8 mouse cellular contexts compared by ENCODE assay signal in genomic region chr12:113041481-113042439, GRCm38 (mm10). TPM values are rescaled to one million over a fixed set of nuclear protein-coding genes. Genes with fewer than 3 reads are reported as not detected.
DNase-seq lines count a peak whose midpoint lies in the region; ATAC-seq and TF ChIP-seq lines count a peak whose summit lies in the region.

No protein-coding gene starts in this region.

- 59% methylated on average over 15 of the region's 15 CpGs for WGBS in liver, adult 2 months
- WGBS in cerebellum, adult 2 months, result 30% methylated on average over 15 of the region's 15 CpGs
- 51% methylated on average over 15 of the region's 15 CpGs for WGBS in heart, embryonic 16.5 days
- WGBS in stomach, postnatal 0 days, result 62% methylated on average over 14 of the region's 15 CpGs

- no peak for TF ChIP-seq EP300 in stomach, postnatal 0 days (optimal IDR thresholded peaks at IDR 0.05)

- no peak for TF ChIP-seq POLR2A in liver, adult 2 months (IDR thresholded peaks at IDR 0.05; ENCODE audit: extremely low read depth, insufficient read depth, low read length)
- TF ChIP-seq POLR2A in cerebellum, adult 2 months (IDR thresholded peaks at IDR 0.05; ENCODE audit: borderline replicate concordance, insufficient read depth, low read length), result no peak

- H3K9me3 ChIP-seq in heart, embryonic 16.5 days (replicated peaks; ENCODE audit: control insufficient read depth, low read length), result no peaks in the 10 kb centered on the region
- no peaks in the 10 kb centered on the region for H3K9me3 ChIP-seq in stomach, postnatal 0 days (ENCODE audit: control insufficient read depth, low read length)

- no peak for TF ChIP-seq CTCF in liver, adult 2 months (IDR thresholded peaks at IDR 0.05; ENCODE audit: low read depth, low read length)
- TF ChIP-seq CTCF in cerebellum, adult 2 months (IDR thresholded peaks at IDR 0.05; ENCODE audit: borderline replicate concordance, insufficient read depth, low read depth, low read length), result no peak
- no peak for TF ChIP-seq CTCF in stomach, postnatal 0 days (IDR thresholded peaks at IDR 0.05; ENCODE audit: low read depth)

- DNase-seq in liver, adult 2 months (ENCODE audit: extremely low read depth, low read depth, low spot score), result peak; percentile 46
- no peak for DNase-seq in liver
- peak; percentile 62 to 74 for DNase-seq in cerebellum, adult 2 months
- peak; percentile 47 for DNase-seq in layer of hippocampus, adult 9-10 months (ENCODE audit: low spot score)
- peak; percentile 50 for DNase-seq in lung, postnatal 36 days
- DNase-seq in stomach, postnatal 0 days (ENCODE audit: low spot score), result no peak

- H3K36me3 ChIP-seq in liver, adult 2 months (ENCODE audit: control insufficient read depth, insufficient read depth, low read length), result 0 out of 2 replicates have a peak, but pooled peaks cover 2% of the 10 kb centered on the region
- no peaks in the 10 kb centered on the region; the same call in 1 of the 2 replicates for H3K36me3 ChIP-seq in heart, embryonic 16.5 days (ENCODE audit: control insufficient read depth, insufficient read depth)
- H3K36me3 ChIP-seq in stomach, postnatal 0 days (ENCODE audit: control insufficient read depth, insufficient read depth, low read length), result no peaks in the 10 kb centered on the region

- no peaks in the 10 kb centered on the region for H3K27me3 ChIP-seq in liver, adult 2 months (ENCODE audit: control insufficient read depth, insufficient read depth, low read length)
- no peaks in the 10 kb centered on the region for H3K27me3 ChIP-seq in cerebellum, adult 2 months (ENCODE audit: control insufficient read depth, insufficient read depth, low read length)
- no peaks in the 10 kb centered on the region for H3K27me3 ChIP-seq in heart, embryonic 16.5 days (ENCODE audit: control insufficient read depth, insufficient read depth, low read length)
- H3K27me3 ChIP-seq in stomach, postnatal 0 days (ENCODE audit: control insufficient read depth, insufficient read depth, low read length), result no peaks in the 10 kb centered on the region

- peak; percentile 41 for ATAC-seq in heart, embryonic 16.5 days (replicated peaks; ENCODE audit: extremely low read depth, insufficient read depth, low FRiP score)
- ATAC-seq in stomach, postnatal 0 days (ENCODE audit: low FRiP score, low TSS enrichment), result no peak
- no peak for ATAC-seq in megakaryocyte progenitor cell, adult 5-6 weeks (replicated peaks; ENCODE audit: poor library complexity)

- no peak overlapping the region for H3K4me2 ChIP-seq in heart, embryonic 16.5 days (ENCODE audit: low read depth, low read length)
- H3K4me2 ChIP-seq in stomach, postnatal 0 days (replicated peaks; ENCODE audit: low read depth), result no peak overlapping the region

- no peak overlapping the region for H3K9ac ChIP-seq in liver, adult 2 months (ENCODE audit: low read depth, low read length)
- no peak overlapping the region for H3K9ac ChIP-seq in heart, embryonic 16.5 days (ENCODE audit: low read length)
- no peak overlapping the region for H3K9ac ChIP-seq in stomach, postnatal 0 days (ENCODE audit: low read length)

- H3K79me2 ChIP-seq in liver, adult 2 months (ENCODE audit: control insufficient read depth, insufficient read depth, low read length), result peaks cover 10% of the 10 kb centered on the region

- no peak overlapping the region for H3K27ac ChIP-seq in liver, adult 2 months (replicated peaks; ENCODE audit: insufficient read depth, low read depth, low read length)
- peak overlapping the region; percentile 24; the same call in 1 of the 2 replicates for H3K27ac ChIP-seq in cerebellum, adult 2 months (ENCODE audit: insufficient read depth, low read length)
- no peak overlapping the region for H3K27ac ChIP-seq in heart, embryonic 16.5 days (ENCODE audit: low read length)
- 0 out of 2 replicates have a peak overlapping the region, but pooled peaks have one; percentile 13 for H3K27ac ChIP-seq in stomach, postnatal 0 days (replicated peaks)

- H3K4me3 ChIP-seq in liver, adult 2 months (ENCODE audit: insufficient read depth, low read depth, low read length), result no peak overlapping the region
- no peak overlapping the region for H3K4me3 ChIP-seq in cerebellum, adult 2 months (replicated peaks; ENCODE audit: insufficient read depth, low read depth, low read length)
- no peak overlapping the region for H3K4me3 ChIP-seq in heart, embryonic 16.5 days (ENCODE audit: low read length)
- no peak overlapping the region for H3K4me3 ChIP-seq in stomach, postnatal 0 days (ENCODE audit: low read depth, low read length)

- no peaks in the 10 kb centered on the region for H3K4me1 ChIP-seq in liver, adult 2 months (ENCODE audit: control insufficient read depth, insufficient read depth, low read length)
- H3K4me1 ChIP-seq in cerebellum, adult 2 months (ENCODE audit: control insufficient read depth, insufficient read depth, low read length), result peaks cover 23% of the 10 kb centered on the region
- H3K4me1 ChIP-seq in heart, embryonic 16.5 days (ENCODE audit: control insufficient read depth, insufficient read depth, low read length), result peaks cover 9% of the 10 kb centered on the region
- no peaks in the 10 kb centered on the region for H3K4me1 ChIP-seq in stomach, postnatal 0 days (replicated peaks; ENCODE audit: control insufficient read depth, insufficient read depth)

RNA-seq across cellular contexts. Expression of gene Pacs2, which starts 27.5 kb away (rescaled TPM):
- 5.2 and 7.5 TPM in 2 replicates for total RNA-seq in liver, adult 2 months (2014; rRNA removed)
- 11.8 and 15.3 TPM in 2 replicates for polyA plus RNA-seq in liver, adult 2 months (2012; rRNA removed)
- polyA plus RNA-seq in cerebellum, adult 2 months (2012; rRNA removed), result 136 and 151 TPM in 2 replicates
- 7.0 and 8.2 TPM in 2 replicates for polyA plus RNA-seq in heart, embryonic 16.5 days (2015; fragmentation: Nextera tagmentation; extraction: Ambion mirVana)
- polyA plus RNA-seq in stomach, postnatal 0 days (2015; fragmentation: Nextera tagmentation; extraction: Ambion mirVana), result 4.1 and 5.1 TPM in 2 replicates
- total RNA-seq in megakaryocyte progenitor cell, adult 5-6 weeks (2015), result 16.2 and 16.8 TPM in 2 replicates
- total RNA-seq in megakaryocyte progenitor cell, adult 5-6 weeks (2017), result 9.2 and 10.0 TPM in 2 replicates

RNA-seq across cellular contexts. Expression of gene Tex22, which starts 32.5 kb away (rescaled TPM):
- total RNA-seq in liver, adult 2 months (2014; rRNA removed), result 0.20 TPM in 1 of 2 replicates, not detected in the other
- polyA plus RNA-seq in liver, adult 2 months (2012; rRNA removed), result 0.10 and 0.12 TPM in 2 replicates
- polyA plus RNA-seq in cerebellum, adult 2 months (2012; rRNA removed), result 0.25 and 0.30 TPM in 2 replicates
- polyA plus RNA-seq in heart, embryonic 16.5 days (2015; fragmentation: Nextera tagmentation; extraction: Ambion mirVana), result not detected in 2 replicates
- polyA plus RNA-seq in stomach, postnatal 0 days (2015; fragmentation: Nextera tagmentation; extraction: Ambion mirVana), result not detected in 2 replicates
- total RNA-seq in megakaryocyte progenitor cell, adult 5-6 weeks (2015), result 0.27 TPM in 1 of 2 replicates, not detected in the other
- 0.17 TPM in 1 of 2 replicates, not detected in the other for total RNA-seq in megakaryocyte progenitor cell, adult 5-6 weeks (2017)

RNA-seq across cellular contexts. Expression of gene Brf1, which starts 41.3 kb away (rescaled TPM):
- 17.1 and 19.6 TPM in 2 replicates for total RNA-seq in liver, adult 2 months (2014; rRNA removed)
- polyA plus RNA-seq in liver, adult 2 months (2012; rRNA removed), result 26.2 and 31.5 TPM in 2 replicates
- polyA plus RNA-seq in cerebellum, adult 2 months (2012; rRNA removed), result 52.0 and 52.4 TPM in 2 replicates
- polyA plus RNA-seq in heart, embryonic 16.5 days (2015; fragmentation: Nextera tagmentation; extraction: Ambion mirVana), result 38.3 and 42.6 TPM in 2 replicates
- polyA plus RNA-seq in stomach, postnatal 0 days (2015; fragmentation: Nextera tagmentation; extraction: Ambion mirVana), result 22.3 and 27.6 TPM in 2 replicates
- total RNA-seq in megakaryocyte progenitor cell, adult 5-6 weeks (2015), result 24.0 and 29.3 TPM in 2 replicates
- 27.2 and 39.0 TPM in 2 replicates for total RNA-seq in megakaryocyte progenitor cell, adult 5-6 weeks (2017)

RNA-seq across cellular contexts. Expression of gene Mta1, which starts 56.3 kb away (rescaled TPM):
- 6.0 and 8.9 TPM in 2 replicates for total RNA-seq in liver, adult 2 months (2014; rRNA removed)
- 24.3 and 31.7 TPM in 2 replicates for polyA plus RNA-seq in liver, adult 2 months (2012; rRNA removed)
- polyA plus RNA-seq in cerebellum, adult 2 months (2012; rRNA removed), result 60.4 and 61.4 TPM in 2 replicates
- polyA plus RNA-seq in heart, embryonic 16.5 days (2015; fragmentation: Nextera tagmentation; extraction: Ambion mirVana), result 10.8 and 12.1 TPM in 2 replicates
- polyA plus RNA-seq in stomach, postnatal 0 days (2015; fragmentation: Nextera tagmentation; extraction: Ambion mirVana), result 4.9 and 5.3 TPM in 2 replicates
- 61.2 and 66.3 TPM in 2 replicates for total RNA-seq in megakaryocyte progenitor cell, adult 5-6 weeks (2015)
- 32.4 TPM in 2 replicates for total RNA-seq in megakaryocyte progenitor cell, adult 5-6 weeks (2017)

Comparison
In these comparisons a context has a peak if more than half of its experiments do, and no peak if none do; other contexts are left out.
1. DNase-seq: peak in liver, adult 2 months (single experiment), cerebellum, adult 2 months (2 of 2), layer of hippocampus, adult 9-10 months (single experiment) and lung, postnatal 36 days (single experiment); none in liver (single experiment) and stomach, postnatal 0 days (single experiment).
2. H3K27ac ChIP-seq: peak in cerebellum, adult 2 months (single experiment) and stomach, postnatal 0 days (single experiment); none in liver, adult 2 months (single experiment) and heart, embryonic 16.5 days (single experiment).